Mouse (Mus musculus): ENCODE results near the gene Adssl1. TPM values are rescaled to one million over a fixed set of nuclear protein-coding genes. Genes with fewer than 3 reads are reported as not detected.
A peak's percentile ranks its signal among the peaks of the same experiment; 100 is the strongest.

Adssl1 gene
- polyA plus RNA-seq, 1 experiment = 202 TPM

DNA sequence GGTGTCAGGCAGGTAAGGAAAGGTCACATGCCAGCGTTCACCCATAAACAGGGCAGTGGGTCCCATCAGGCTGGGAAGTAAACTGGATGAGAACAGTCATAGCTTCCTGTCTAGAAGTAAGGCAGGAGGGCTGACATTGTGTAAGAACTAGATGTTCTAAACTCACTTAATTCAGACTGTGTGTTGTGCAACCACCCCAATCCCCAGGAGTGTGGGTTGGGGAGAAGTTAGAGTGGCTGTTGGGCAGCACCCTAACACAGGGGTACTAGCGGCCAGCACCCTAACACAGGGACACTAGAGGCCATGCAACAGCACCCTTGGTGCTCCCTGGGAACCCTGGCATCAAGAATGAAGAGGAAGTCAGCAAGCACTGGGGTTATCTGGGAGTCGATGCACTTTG lies 38.7 kb upstream of the Adssl1 start:
- TF ChIP-seq POLR2AphosphoS2 (IDR thresholded peaks at IDR 0.05; ENCODE audit: insufficient read length, low read depth) = no peak
- no peak for TF ChIP-seq TCF12 (IDR thresholded peaks at IDR 0.05; ENCODE audit: insufficient read depth, poor library complexity, severe bottlenecking)
- no peak for TF ChIP-seq MYOD1 (IDR thresholded peaks at IDR 0.05; ENCODE audit: control insufficient read depth in 1 of 3, insufficient read length in 2 of 3, low read depth in 2 of 3)
- TF ChIP-seq MAX (IDR thresholded peaks at IDR 0.05; ENCODE audit: low read depth) = no peak
- TF ChIP-seq MYOG (IDR thresholded peaks at IDR 0.05; ENCODE audit: control insufficient read depth in 1 of 3, insufficient read depth in 1 of 3, insufficient read length in 2 of 3, low read depth in 2 of 3) = no peak
- TF ChIP-seq CEBPB (IDR thresholded peaks at IDR 0.05; ENCODE audit: insufficient read depth, poor library complexity, severe bottlenecking) = no peak
- TF ChIP-seq REST (IDR thresholded peaks at IDR 0.05; ENCODE audit: insufficient read depth, insufficient read length) = no peak
- TF ChIP-seq POLR2A (IDR thresholded peaks at IDR 0.05; ENCODE audit: insufficient read length, low read depth) = no peak
- no peak for TF ChIP-seq SRF (IDR thresholded peaks at IDR 0.05; ENCODE audit: control insufficient read depth, insufficient read length, low read depth)
- no peak for TF ChIP-seq USF1 (IDR thresholded peaks at IDR 0.05; ENCODE audit: low read depth)
- TF ChIP-seq E2F4 (IDR thresholded peaks at IDR 0.05; ENCODE audit: insufficient read depth) = no peak
- no peak for TF ChIP-seq TCF3 (IDR thresholded peaks at IDR 0.05; ENCODE audit: insufficient read length, low read depth)
- Histone ChIP-seq H3K36me3 (ENCODE audit: control insufficient read depth, insufficient read depth) (no peaks in the 10 kb centered on the region), H3K79me2 (ENCODE audit: control insufficient read depth, insufficient read depth) (no peaks in the 10 kb centered on the region), H3K27me3 (ENCODE audit: control insufficient read depth, insufficient read depth, insufficient read length) (no peaks in the 10 kb centered on the region), H3K4me3 (no peak overlapping the region), H3ac (ENCODE audit: control insufficient read depth, insufficient read length) (no peak overlapping the region), H3K4me2 (ENCODE audit: low read depth) (no peak overlapping the region)

- no peak for TF ChIP-seq CEBPB (IDR thresholded peaks at IDR 0.05; ENCODE audit: insufficient read depth, poor library complexity, severe bottlenecking)
- no peak for TF ChIP-seq REST (IDR thresholded peaks at IDR 0.05; ENCODE audit: insufficient read depth, insufficient read length)
- no peak for TF ChIP-seq TCF3 (IDR thresholded peaks at IDR 0.05; ENCODE audit: insufficient read length, low read depth)
- TF ChIP-seq MAX (IDR thresholded peaks at IDR 0.05; ENCODE audit: low read depth) = no peak
- TF ChIP-seq MYOD1 (IDR thresholded peaks at IDR 0.05; ENCODE audit: control insufficient read depth in 1 of 3, insufficient read length in 2 of 3, low read depth in 2 of 3) = no peak
- no peak for TF ChIP-seq USF1 (IDR thresholded peaks at IDR 0.05; ENCODE audit: low read depth)
- no peak for TF ChIP-seq SRF (IDR thresholded peaks at IDR 0.05; ENCODE audit: control insufficient read depth, insufficient read length, low read depth)
- TF ChIP-seq E2F4 (IDR thresholded peaks at IDR 0.05; ENCODE audit: insufficient read depth) = no peak
- TF ChIP-seq MYOG (IDR thresholded peaks at IDR 0.05; ENCODE audit: control insufficient read depth in 1 of 3, insufficient read depth in 1 of 3, insufficient read length in 2 of 3, low read depth in 2 of 3) = no peak
Measured at GRCm38 (mm10) chr12:112584954-112585353, 34.9 kb upstream of the Adssl1 start.

DNA sequence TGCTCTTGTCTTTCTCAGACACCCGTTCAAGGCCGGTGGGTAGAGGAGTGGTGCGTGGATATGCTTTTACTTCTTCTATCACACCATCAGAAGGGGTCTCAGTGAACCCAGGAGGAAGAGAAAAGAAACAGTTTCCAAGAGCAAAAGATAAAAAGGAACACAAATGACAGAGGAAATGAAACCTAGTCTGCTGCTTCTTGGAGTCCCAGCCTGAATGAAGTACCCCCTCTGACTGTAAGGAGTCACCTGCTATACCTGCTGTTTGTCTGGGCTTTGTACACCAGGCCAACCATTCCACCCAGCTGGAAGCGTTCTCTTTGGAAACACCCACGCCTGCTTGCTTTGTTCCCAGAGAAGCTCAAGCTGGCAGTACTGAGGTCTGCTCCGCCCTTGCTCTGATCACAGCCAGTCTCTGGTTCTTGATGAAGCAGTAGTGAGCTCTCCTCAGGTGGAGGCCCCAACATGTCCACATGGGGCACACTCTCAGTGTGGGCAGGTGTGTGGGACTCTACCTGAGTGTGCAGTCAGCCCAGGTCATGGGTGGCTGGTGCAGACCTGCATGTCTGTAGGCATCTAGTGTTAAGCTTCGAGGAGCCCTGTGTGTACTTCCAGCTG lies 33.8 kb upstream of the Adssl1 start:
- H3K4me2 ChIP-seq (ENCODE audit: low read depth) = no peak overlapping the region
- no peak overlapping the region for H3ac ChIP-seq (ENCODE audit: control insufficient read depth, insufficient read length)
- H3K27me3 ChIP-seq (ENCODE audit: control insufficient read depth, insufficient read depth, insufficient read length) = no peaks in the 10 kb centered on the region
- peaks cover 22% of the 10 kb centered on the region for H3K79me2 ChIP-seq (ENCODE audit: control insufficient read depth, insufficient read depth)
- TF ChIP-seq POLR2AphosphoS2 (IDR thresholded peaks at IDR 0.05; ENCODE audit: insufficient read length, low read depth) (no peak), TCF12 (IDR thresholded peaks at IDR 0.05; ENCODE audit: insufficient read depth, poor library complexity, severe bottlenecking) (no peak), SRF (IDR thresholded peaks at IDR 0.05; ENCODE audit: control insufficient read depth, insufficient read length, low read depth) (no peak), CEBPB (IDR thresholded peaks at IDR 0.05; ENCODE audit: insufficient read depth, poor library complexity, severe bottlenecking) (no peak), REST (IDR thresholded peaks at IDR 0.05; ENCODE audit: insufficient read depth, insufficient read length) (no peak), MYOD1 (IDR thresholded peaks at IDR 0.05; ENCODE audit: control insufficient read depth in 1 of 3, insufficient read length in 2 of 3, low read depth in 2 of 3) (no peak), MAX (IDR thresholded peaks at IDR 0.05; ENCODE audit: low read depth) (no peak), POLR2A (IDR thresholded peaks at IDR 0.05; ENCODE audit: insufficient read length, low read depth) (no peak), TCF3 (IDR thresholded peaks at IDR 0.05; ENCODE audit: insufficient read length, low read depth) (no peak), MYOG (IDR thresholded peaks at IDR 0.05; ENCODE audit: control insufficient read depth in 1 of 3, insufficient read depth in 1 of 3, insufficient read length in 2 of 3, low read depth in 2 of 3) (no peak), USF1 (IDR thresholded peaks at IDR 0.05; ENCODE audit: low read depth) (no peak), E2F4 (IDR thresholded peaks at IDR 0.05; ENCODE audit: insufficient read depth) (no peak)
- no peaks in the 10 kb centered on the region for H3K36me3 ChIP-seq (ENCODE audit: control insufficient read depth, insufficient read depth)
- no peak overlapping the region for H3K4me3 ChIP-seq

More at GRCm38 (mm10) chr12:112584954-112585353, 34.9 kb upstream of the Adssl1 start:
- Histone ChIP-seq H3ac (ENCODE audit: control insufficient read depth, insufficient read length) (no peak overlapping the region), H3K4me2 (ENCODE audit: low read depth) (no peak overlapping the region), H3K4me3 (no peak overlapping the region), H3K27me3 (ENCODE audit: control insufficient read depth, insufficient read depth, insufficient read length) (no peaks in the 10 kb centered on the region), H3K36me3 (ENCODE audit: control insufficient read depth, insufficient read depth) (no peaks in the 10 kb centered on the region), H3K79me2 (ENCODE audit: control insufficient read depth, insufficient read depth) (peaks cover 11% of the 10 kb centered on the region)

- peak overlapping the region; percentile 97 for H3K4me3 ChIP-seq
- no peak overlapping the region for H3ac ChIP-seq (ENCODE audit: control insufficient read depth, insufficient read length)
- no peaks in the 10 kb centered on the region for H3K36me3 ChIP-seq (ENCODE audit: control insufficient read depth, insufficient read depth)
- peak; percentile 46 to 94 (median 76) for TF ChIP-seq MYOG (IDR thresholded peaks at IDR 0.05; ENCODE audit: control insufficient read depth in 1 of 3, insufficient read depth in 1 of 3, insufficient read length in 2 of 3, low read depth in 2 of 3)
- TF ChIP-seq USF1 (IDR thresholded peaks at IDR 0.05; ENCODE audit: low read depth) = no peak
- TF ChIP-seq REST (IDR thresholded peaks at IDR 0.05; ENCODE audit: insufficient read depth, insufficient read length) = no peak
- peak in 2 of 3 experiments; percentile 82 to 85 for TF ChIP-seq MYOD1 (IDR thresholded peaks at IDR 0.05; ENCODE audit: control insufficient read depth in 1 of 3, insufficient read length in 2 of 3, low read depth in 2 of 3)
- no peak for TF ChIP-seq POLR2AphosphoS2 (IDR thresholded peaks at IDR 0.05; ENCODE audit: insufficient read length, low read depth)
- TF ChIP-seq POLR2A (IDR thresholded peaks at IDR 0.05; ENCODE audit: insufficient read length, low read depth) = no peak
- TF ChIP-seq TCF3 (IDR thresholded peaks at IDR 0.05; ENCODE audit: insufficient read length, low read depth) = no peak
- no peak for TF ChIP-seq SRF (IDR thresholded peaks at IDR 0.05; ENCODE audit: control insufficient read depth, insufficient read length, low read depth)
- no peak for TF ChIP-seq CEBPB (IDR thresholded peaks at IDR 0.05; ENCODE audit: insufficient read depth, poor library complexity, severe bottlenecking)
- TF ChIP-seq E2F4 (IDR thresholded peaks at IDR 0.05; ENCODE audit: insufficient read depth) = no peak
- TF ChIP-seq MAX (IDR thresholded peaks at IDR 0.05; ENCODE audit: low read depth) = no peak
- no peak for TF ChIP-seq TCF12 (IDR thresholded peaks at IDR 0.05; ENCODE audit: insufficient read depth, poor library complexity, severe bottlenecking)
- peak overlapping the region; percentile 94 for H3K4me2 ChIP-seq (ENCODE audit: low read depth)
- H3K79me2 ChIP-seq (ENCODE audit: control insufficient read depth, insufficient read depth) = peaks cover 36% of the 10 kb centered on the region
- no peaks in the 10 kb centered on the region for H3K27me3 ChIP-seq (ENCODE audit: control insufficient read depth, insufficient read depth, insufficient read length)
Measured at GRCm38 (mm10) chr12:112587125-112588124, 32.4 kb upstream of the Adssl1 start.

Data from myocyte (in vitro differentiated cells).